Mouse (Mus musculus) skeletal muscle tissue, adult 2 months (tissue): ENCODE measurements around the gene Slc18a3.

Experiments used
- DNase-seq: peaks from one replicate; pipeline ENCODE4 v3.0.0-alpha.2; 2012; ENCODE audit warnings: low read depth, low spot score

The Slc18a3 gene

GRCm38 (mm10) chr14:32463211-32464040 lies 1.2 kb downstream of the Slc18a3 start:
- no peak for DNase-seq

GRCm38 (mm10) chr14:32452552-32452951 lies 12.1 kb downstream of the Slc18a3 start:
- no peak for DNase-seq

- DNase-seq: no peak
These were observed 17.7 kb downstream of the Slc18a3 start for GRCm38 (mm10) chr14:32446989-32447388.

GRCm38 (mm10) chr14:32443446-32443845 lies 21.2 kb downstream of the Slc18a3 start:
- DNase-seq: no peak

- no peak for DNase-seq
These were observed 24.9 kb downstream of the Slc18a3 start for GRCm38 (mm10) chr14:32439744-32440143.

GRCm38 (mm10) chr14:32439316-32439715 lies 25.3 kb downstream of the Slc18a3 start:
- DNase-seq: no peak

GRCm38 (mm10) chr14:32437352-32437793 lies 27.3 kb downstream of the Slc18a3 start:
- DNase-seq: no peak

GRCm38 (mm10) chr14:32429030-32429602 lies 35.5 kb downstream of the Slc18a3 start:
- no peak for DNase-seq

GRCm38 (mm10) chr14:32423946-32424345 lies 40.7 kb downstream of the Slc18a3 start:
- no peak for DNase-seq

- no peak for DNase-seq
These were observed 45.9 kb downstream of the Slc18a3 start for GRCm38 (mm10) chr14:32418747-32419146.
